Mouse (Mus musculus) testis, adult 2 months (tissue): ENCODE data around the gene Mid1.
"Not testable (repeated sequence)": the region's sequence is repeated elsewhere in the genome, so short reads cannot be mapped to it uniquely, and the experiment has no call there.

ENCODE experiments used
- CTCF ChIP-seq: fragments of 200-500 bp; IDR thresholded peaks from 2 replicates; pipeline ENCODE4 v1.5.1; 2012; ENCODE audit warnings: low read depth, mild to moderate bottlenecking, inconsistent platforms, low read length, moderate library complexity; ENCODE audit not compliant: control insufficient read depth, insufficient read depth, insufficient replicate concordance
- POLR2A ChIP-seq: fragments of 200-500 bp; IDR thresholded peaks from 2 replicates; pipeline ENCODE4 v1.6.1; 2012; ENCODE audit warnings: low read depth, mild to moderate bottlenecking, inconsistent platforms, low read length, moderate library complexity; ENCODE audit not compliant: control insufficient read depth

GRCm38 (mm10) chrX:169982606-169983400 lies 297.8 kb downstream of the Mid1 start:
- TF ChIP-seq CTCF, POLR2A: not testable (repeated sequence)
